Mouse (Mus musculus): ENCODE data around the gene Gm21738. TPM values are rescaled to one million over a fixed set of nuclear protein-coding genes. Genes with fewer than 3 reads are reported as not detected.
"Not testable (repeated sequence)": the region's sequence is repeated elsewhere in the genome, so short reads cannot be mapped to it uniquely, and the experiment has no call there.

The Gm21738 gene
- total RNA-seq (2012; rRNA removed) = 6.6 and 9.0 TPM in 2 replicates
- under 1 TPM in 1 of 2 experiments, not detected in 1; 0.14 TPM for polyA plus RNA-seq (2012; ENCODE audit: insufficient read depth in 1 of 2, insufficient read length in 2 of 2, low read depth in 1 of 2, low replicate concordance in 2 of 2, missing spikeins in 1 of 2)

- H3K4me3 ChIP-seq (ENCODE audit: control insufficient read depth in 1 of 2, insufficient read depth in 1 of 2, low read depth in 2 of 2, low read length in 2 of 2) = not testable (repeated sequence)
Observed at GRCm38 (mm10) chr14:19418830-19419229, at the start of gene Gm21738. Gene Gm21738, minus strand, starts transcription at chr14:19418930.

DNA sequence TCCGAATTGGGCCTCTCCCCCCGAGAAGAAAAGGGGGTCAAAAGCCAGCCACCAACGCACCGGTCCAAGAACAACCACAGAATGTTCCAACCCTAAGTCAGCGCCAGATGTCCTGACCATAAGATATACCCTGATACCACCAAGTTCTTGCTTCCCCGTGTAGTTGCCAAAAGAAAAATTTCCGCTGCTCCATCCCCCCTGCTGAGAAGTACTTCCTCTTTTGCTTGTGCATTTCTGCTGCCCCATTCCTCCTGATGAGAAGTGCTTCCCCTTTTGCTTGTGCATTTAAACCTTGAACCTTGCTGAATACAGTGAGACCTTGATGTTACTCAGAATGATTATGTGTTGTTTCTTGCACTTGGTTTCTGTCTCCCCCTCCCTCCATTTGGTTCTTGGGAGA, 35.0 kb downstream of the Gm21738 start:
- H3K36me3 ChIP-seq (ENCODE audit: control insufficient read depth in 1 of 2, insufficient read depth in 2 of 2, low read length in 2 of 2); H3K79me2 ChIP-seq (ENCODE audit: control insufficient read depth, insufficient read depth, low read length, poor library complexity); H3K27me3 ChIP-seq (ENCODE audit: control insufficient read depth in 1 of 2, insufficient read depth in 2 of 2, low read length in 2 of 2); H3K9me3 ChIP-seq (replicated peaks; ENCODE audit: insufficient read depth, low read length); H3K4me1 ChIP-seq (ENCODE audit: control insufficient read depth in 1 of 2, insufficient read depth in 2 of 2, low read length in 2 of 2); H3K9ac ChIP-seq (ENCODE audit: control insufficient read depth, low read depth, low read length, poor library complexity, severe bottlenecking); H3K4me3 ChIP-seq (ENCODE audit: control insufficient read depth in 1 of 2, insufficient read depth in 1 of 2, low read depth in 2 of 2, low read length in 2 of 2); H3K27ac ChIP-seq (ENCODE audit: control insufficient read depth, low read depth, low read length): not testable (repeated sequence)
- DNase-seq (ENCODE audit: low read depth, low spot score) = peak; percentile 65

More at GRCm38 (mm10) chr14:19418830-19419229, at the start of gene Gm21738:
- not testable (repeated sequence) for H3K27me3 ChIP-seq (ENCODE audit: control insufficient read depth in 1 of 2, insufficient read depth in 2 of 2, low read length in 2 of 2); DNase-seq (ENCODE audit: low read depth, low spot score); H3K36me3 ChIP-seq (ENCODE audit: control insufficient read depth in 1 of 2, insufficient read depth in 2 of 2, low read length in 2 of 2); H3K9ac ChIP-seq (ENCODE audit: control insufficient read depth, low read depth, low read length, poor library complexity, severe bottlenecking); H3K79me2 ChIP-seq (ENCODE audit: control insufficient read depth, insufficient read depth, low read length, poor library complexity); H3K4me1 ChIP-seq (ENCODE audit: control insufficient read depth in 1 of 2, insufficient read depth in 2 of 2, low read length in 2 of 2); H3K9me3 ChIP-seq (replicated peaks; ENCODE audit: insufficient read depth, low read length); H3K27ac ChIP-seq (ENCODE audit: control insufficient read depth, low read depth, low read length)

Other genes with a start within 250 kb of the Gm21738 start
- not detected in 2 replicates for gene Gm2244, start 131.0 kb upstream of the Gm21738 start, total RNA-seq (2012; rRNA removed)
- not detected for gene Gm2244, start 131.0 kb upstream of the Gm21738 start, polyA plus RNA-seq (2012; ENCODE audit: insufficient read depth in 1 of 2, insufficient read length in 2 of 2, low read depth in 1 of 2, low replicate concordance in 2 of 2, missing spikeins in 1 of 2)
- gene Gm2237, start 166.2 kb upstream of the Gm21738 start, total RNA-seq (2012; rRNA removed) = not detected in 2 replicates
- not detected for gene Gm2237, start 166.2 kb upstream of the Gm21738 start, polyA plus RNA-seq (2012; ENCODE audit: insufficient read depth in 1 of 2, insufficient read length in 2 of 2, low read depth in 1 of 2, low replicate concordance in 2 of 2, missing spikeins in 1 of 2)
- gene Gm5458, start 183.7 kb upstream of the Gm21738 start, total RNA-seq (2012; rRNA removed) = not detected in 2 replicates
- gene Gm5458, start 183.7 kb upstream of the Gm21738 start, polyA plus RNA-seq (2012; ENCODE audit: insufficient read depth in 1 of 2, insufficient read length in 2 of 2, low read depth in 1 of 2, low replicate concordance in 2 of 2, missing spikeins in 1 of 2) = not detected